Mouse (Mus musculus) ovary, adult 2 months (tissue): ENCODE results near the gene Prr23a3. TPM values are rescaled to one million over a fixed set of nuclear protein-coding genes. Genes with fewer than 3 reads are reported as not detected.

Experiments
- polyA plus RNA-seq: library from polyadenylated mRNA; depleted of rRNA; stranded (reverse); fragments of >200 nt; gene quantifications from 2 replicates; pipeline ENCODE4 v1.2.3, GENCODE M21; 2012; rRNA removed

Prr23a3 gene
- polyA plus RNA-seq, result 0.67 and 0.98 TPM in 2 replicates

DNA sequence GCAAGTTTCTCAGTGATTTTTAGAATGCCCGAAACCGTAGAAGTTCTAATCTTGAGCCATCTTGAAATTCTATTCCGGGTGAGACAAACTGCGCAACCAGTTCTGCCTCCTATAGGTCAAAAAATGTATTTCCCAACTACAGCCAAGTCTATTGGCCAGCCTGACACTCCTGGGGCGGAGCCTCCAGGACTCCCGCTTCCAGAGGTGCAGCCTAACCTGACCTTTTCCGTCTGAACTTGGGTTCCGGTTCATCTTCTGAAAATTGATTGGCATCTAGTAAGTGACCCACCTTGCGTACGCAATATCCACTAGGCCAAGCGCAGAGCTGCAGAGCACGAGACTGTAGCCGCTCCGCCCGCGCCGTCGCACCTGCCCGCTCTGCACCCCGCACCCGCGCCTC lies at the start of gene Prr23a3:
Gene Prr23a3 (plus strand): TSS at position 197 of the 400 bp plus-strand sequence.

DNA sequence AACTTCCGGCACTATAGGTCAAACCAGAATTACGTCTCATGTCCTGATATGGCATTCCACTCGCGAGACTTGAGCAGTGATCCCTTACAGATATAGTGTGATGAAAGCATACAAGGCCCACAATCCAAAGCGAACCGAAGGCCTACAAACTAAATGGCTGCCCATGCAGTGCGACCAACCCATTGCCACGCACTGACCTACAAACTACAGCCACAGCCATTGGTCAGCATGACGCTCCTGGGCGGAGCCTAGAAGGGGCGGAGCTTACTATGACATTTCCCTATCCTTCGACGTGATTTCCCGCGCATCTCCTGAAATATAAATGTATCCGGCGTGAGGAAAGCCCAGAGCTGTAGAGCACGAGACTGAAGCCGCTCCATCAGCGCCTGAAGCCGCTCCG lies 22.4 kb upstream of the Prr23a3 start, which contains the start of gene Prr23a1:
Gene Prr23a1 (plus strand): TSS at position 387 of the 400 bp plus-strand sequence.

DNA sequence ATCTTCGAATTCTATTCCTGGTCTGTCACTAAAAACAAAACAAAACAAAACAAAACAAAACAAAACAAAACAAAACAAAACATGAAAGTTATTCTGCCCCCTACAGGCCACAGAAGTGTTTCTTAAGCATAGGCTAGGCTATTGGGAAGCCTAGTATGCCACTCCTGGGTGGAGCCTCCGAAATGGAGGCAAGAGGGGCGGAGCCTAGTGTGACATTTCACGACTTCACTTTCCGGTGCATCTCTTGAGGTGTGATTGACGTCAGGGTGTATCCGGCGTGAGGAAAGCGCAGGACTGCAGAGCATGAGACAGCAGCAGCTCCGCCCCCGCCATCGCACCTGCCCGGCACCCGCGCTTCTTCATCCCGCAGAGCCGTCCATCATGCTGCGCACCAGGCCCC lies 8.4 kb upstream of the Prr23a3 start, which contains the start of gene Prr23a2:
Gene Prr23a2 (plus strand): TSS at position 285 of the 400 bp plus-strand sequence.

DNA sequence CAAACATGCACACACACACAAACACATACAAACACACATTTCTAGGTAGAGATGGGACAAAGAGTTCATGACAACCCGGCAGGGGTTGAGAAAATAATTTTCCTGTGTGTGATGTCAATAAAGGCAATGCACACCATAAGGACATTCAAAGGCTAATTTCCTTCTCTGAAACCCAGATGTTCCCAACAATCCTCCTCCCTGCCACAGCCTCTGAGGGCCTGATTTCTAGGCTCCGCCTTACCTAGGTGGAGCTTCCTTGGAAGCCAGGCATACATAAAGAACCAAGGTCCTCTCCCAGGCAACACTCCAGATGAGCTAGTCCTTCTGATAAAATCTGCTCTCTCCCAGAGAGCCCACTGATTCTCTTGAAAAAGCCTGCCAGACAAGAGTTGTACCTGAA lies 38.3 kb downstream of the Prr23a3 start, which contains the start of gene 7420426K07Rik:
Gene 7420426K07Rik (plus strand): TSS at position 301 of the 400 bp plus-strand sequence.

Other genes with a start within 250 kb of the Prr23a3 start
- gene Prr23a1, start 22.3 kb upstream of the Prr23a3 start, polyA plus RNA-seq, result 0.17 and 0.69 TPM in 2 replicates
- 0.61 TPM in 1 of 2 replicates, not detected in the other for gene Prr23a2, start 8.3 kb upstream of the Prr23a3 start, polyA plus RNA-seq
- 1.3 and 1.9 TPM in 2 replicates for gene 7420426K07Rik, start 38.4 kb downstream of the Prr23a3 start, polyA plus RNA-seq
- gene Foxl2, start 90.5 kb downstream of the Prr23a3 start, polyA plus RNA-seq, result 29.8 and 31.9 TPM in 2 replicates
- 2.4 and 4.0 TPM in 2 replicates for gene Faim, start 121.6 kb downstream of the Prr23a3 start, polyA plus RNA-seq
- gene Gm1123, start 170.9 kb downstream of the Prr23a3 start, polyA plus RNA-seq, result not detected in 2 replicates